Mouse (Mus musculus) midbrain, postnatal 0 days (tissue): ENCODE data around the gene Cmpk1. TPM values are rescaled to one million over a fixed set of nuclear protein-coding genes. Genes with fewer than 3 reads are reported as not detected.
"Not testable (repeated sequence)": the region's sequence is repeated elsewhere in the genome, so short reads cannot be mapped to it uniquely, and the experiment has no call there.

Source experiments
- ATAC-seq: fragments of 200-750 bp; cut with Nextera tagmentation; 2 replicates; pipeline ENCODE4 v1.8.0; 2017; ENCODE audit warnings: moderate number of reproducible peaks, mild to moderate bottlenecking, moderate TSS enrichment, moderate library complexity; ENCODE audit not compliant: low FRiP score
- DNase-seq: peaks from one replicate; pipeline ENCODE4 v3.0.0-alpha.2; 2015; ENCODE audit warnings: low spot score
- H3K27ac ChIP-seq: fragments of 300-500 bp; sonication (generic); 2 replicates; pipeline ENCODE4 v1.5.1; 2014; ENCODE audit warnings: low read depth, mild to moderate bottlenecking, low read length, mixed read lengths
- H3K27me3 ChIP-seq: fragments of 300-500 bp; sonication (generic); 2 replicates; pipeline ENCODE4 v1.6.1; 2014; ENCODE audit warnings: low read length, control low read depth, mixed read lengths; ENCODE audit not compliant: insufficient read depth
- H3K36me3 ChIP-seq: fragments of 300-500 bp; sonication (generic); 2 replicates; pipeline ENCODE4 v1.6.1; 2014; ENCODE audit warnings: low read length, control low read depth, mixed read lengths; ENCODE audit not compliant: insufficient read depth
- H3K4me1 ChIP-seq: fragments of 300-500 bp; sonication (generic); 2 replicates; pipeline ENCODE4 v1.6.1; 2014; ENCODE audit warnings: mild to moderate bottlenecking, control low read depth, antibody characterized with exemption, low read length, mixed read lengths; ENCODE audit not compliant: insufficient read depth
- H3K4me2 ChIP-seq: fragments of 300-500 bp; sonication (generic); 2 replicates; pipeline ENCODE4 v1.6.1; 2014; ENCODE audit warnings: low read depth, mild to moderate bottlenecking, low read length, mixed read lengths; ENCODE audit not compliant: poor library complexity, severe bottlenecking
- H3K4me3 ChIP-seq: fragments of 300-500 bp; sonication (generic); 2 replicates; pipeline ENCODE4 v1.5.1; 2014; ENCODE audit warnings: low read depth, mild to moderate bottlenecking, low read length, moderate library complexity
- H3K9ac ChIP-seq: fragments of 300-500 bp; sonication (generic); replicated peaks from 2 replicates; pipeline ENCODE4 v1.6.1; 2014; ENCODE audit warnings: mild to moderate bottlenecking, low read length, moderate library complexity, mixed read lengths; ENCODE audit not compliant: poor library complexity, severe bottlenecking
- H3K9me3 ChIP-seq: fragments of 300-500 bp; sonication (generic); 2 replicates; pipeline ENCODE4 v1.6.1; 2016; ENCODE audit warnings: low read length, control low read depth
- CTCF ChIP-seq: IDR thresholded peaks from 2 replicates; pipeline ENCODE4 v1.5.1; 2016; ENCODE audit warnings: antibody characterized with exemption, mild to moderate bottlenecking
- WGBS: fragments of 180-500 bp; shearing (Covaris S2); extraction: QIAGEN DNeasy Blood & Tissue Kit; methylation state at CpG from one replicate; pipeline ENCODE4 v1.1.7; 2014; 5-methylcytosine and 5-hydroxymethylcytosine counted together
- polyA plus RNA-seq: library from polyadenylated mRNA; unstranded; fragments of >200 nt; fragmentation: Nextera tagmentation; extraction: Ambion mirVana; gene quantifications from 2 replicates; pipeline ENCODE4 v1.2.1, GENCODE M21; 2015
- total RNA-seq: library from RNA; depleted of rRNA; stranded (reverse); fragments of >200 nt; gene quantifications from 2 replicates; pipeline ENCODE4 v1.2.3, GENCODE M21; 2014

Gene Cmpk1
- total and polyA plus RNA-seq, 2 experiments from 2014 or later = 83.6 to 234 TPM

DNA sequence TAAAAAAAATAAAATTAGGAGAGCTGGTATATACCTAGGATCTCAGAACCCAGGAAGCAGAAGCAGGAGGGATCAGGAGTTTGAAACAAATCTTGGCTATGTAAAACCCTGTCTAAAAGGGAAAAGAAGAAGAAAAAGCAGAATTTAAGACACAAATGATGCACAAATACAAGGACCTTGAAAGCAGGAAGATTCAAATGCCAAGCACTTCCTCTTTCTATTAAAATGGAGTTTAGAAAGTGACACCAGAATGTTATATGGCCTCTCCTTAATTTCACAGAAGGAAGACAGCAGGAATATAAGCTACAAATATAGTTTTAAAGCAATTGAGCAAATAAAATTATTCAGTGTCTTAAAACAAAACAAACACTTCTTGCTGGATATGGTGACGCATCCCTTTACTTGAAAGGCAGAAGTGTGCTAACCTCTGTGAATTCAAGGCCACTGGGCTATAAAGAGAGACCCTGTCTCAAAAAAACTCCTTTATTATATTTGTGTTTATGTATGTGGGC, 13.8 kb downstream of the Cmpk1 start:
- Histone ChIP-seq H3K4me2 (no peak overlapping the region), H3K27ac (no peak overlapping the region), H3K4me1 (no peaks in the 10 kb centered on the region), H3K4me3 (no peak overlapping the region), H3K36me3 (peaks cover 8% of the 10 kb centered on the region; the same call in 1 of the 2 replicates), H3K9ac (no peak overlapping the region), H3K27me3 (no peaks in the 10 kb centered on the region), H3K9me3 (no peaks in the 10 kb centered on the region)
- no peak for TF ChIP-seq CTCF
- WGBS = 91% methylated on average over 1 of the region's 1 CpGs
- ATAC-seq (no peak), DNase-seq (no peak)

DNA sequence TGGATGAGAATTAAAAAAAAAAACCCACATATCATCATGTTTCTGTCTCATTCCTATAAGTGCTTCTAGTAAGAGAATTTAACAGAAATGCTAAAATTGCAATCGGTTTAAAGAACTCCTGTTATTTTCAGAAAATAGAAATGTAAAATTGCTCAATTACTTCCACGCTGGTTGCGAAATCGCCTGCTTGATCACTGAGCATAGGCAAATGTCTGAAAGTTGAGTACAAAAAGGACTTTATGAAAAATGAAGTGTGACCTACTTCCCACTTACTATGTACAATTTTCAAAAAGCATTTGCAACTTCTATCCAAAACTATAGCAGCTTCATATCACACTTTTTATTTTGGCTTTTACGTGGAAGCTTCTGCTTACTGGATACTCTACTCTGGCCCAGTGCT, 16.3 kb downstream of the Cmpk1 start:
- Histone ChIP-seq H3K27me3 (no peaks in the 10 kb centered on the region), H3K36me3 (peaks cover 14% of the 10 kb centered on the region; the same call in 1 of the 2 replicates), H3K4me2 (no peak overlapping the region), H3K4me3 (no peak overlapping the region), H3K9ac (no peak overlapping the region), H3K27ac (no peak overlapping the region), H3K9me3 (no peaks in the 10 kb centered on the region), H3K4me1 (no peaks in the 10 kb centered on the region)
- WGBS = 92% methylated on average over 5 of the region's 5 CpGs
- ATAC-seq (no peak), DNase-seq (no peak)
- no peak for TF ChIP-seq CTCF

DNA sequence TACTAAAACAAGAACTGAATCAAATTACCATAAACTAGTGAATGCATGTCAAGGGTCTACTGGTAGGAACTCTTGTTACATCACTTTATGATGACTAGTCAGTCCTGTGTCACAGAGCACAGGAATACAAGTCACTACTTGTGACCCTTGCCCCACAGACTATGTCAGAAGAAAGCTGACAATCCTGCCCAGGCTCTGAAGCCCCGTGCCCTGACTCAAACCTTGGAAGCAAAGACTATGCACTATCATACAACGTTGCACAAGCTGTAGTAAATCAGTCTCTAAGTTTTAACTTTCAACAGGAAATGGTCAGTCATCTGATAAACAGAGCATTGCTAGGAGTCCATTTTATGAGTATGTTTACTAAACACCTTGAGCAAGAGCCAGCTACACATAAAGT, 26.2 kb downstream of the Cmpk1 start:
- H3K27me3 ChIP-seq, H3K9ac ChIP-seq, H3K4me3 ChIP-seq, DNase-seq, H3K4me1 ChIP-seq, H3K9me3 ChIP-seq, H3K4me2 ChIP-seq, ATAC-seq, H3K27ac ChIP-seq: not testable (repeated sequence)
- H3K36me3 ChIP-seq = peaks cover 18% of the 10 kb centered on the region
- 93% methylated on average over 2 of the region's 2 CpGs for WGBS

DNA sequence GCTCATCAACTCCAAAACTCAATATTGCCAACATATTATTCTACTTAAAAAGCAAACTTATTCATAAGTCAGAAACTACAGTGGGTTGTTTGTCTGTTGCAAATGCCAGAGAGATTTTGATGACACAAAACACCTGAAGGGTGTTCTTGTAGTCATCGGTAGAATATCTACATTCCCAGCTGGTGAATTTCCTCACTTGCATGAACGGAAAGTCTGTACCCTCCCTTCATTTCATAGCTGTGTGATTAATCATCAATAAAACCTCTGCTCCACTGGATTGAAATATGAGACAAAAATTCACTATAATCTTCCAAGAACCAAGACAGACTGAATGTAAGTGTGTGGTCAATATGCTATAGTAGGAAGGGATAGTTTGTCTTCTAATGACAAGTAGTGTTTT, 27.5 kb downstream of the Cmpk1 start:
- Histone ChIP-seq H3K9me3 (no peaks in the 10 kb centered on the region), H3K27me3 (no peaks in the 10 kb centered on the region), H3K9ac (no peak overlapping the region), H3K4me1 (no peaks in the 10 kb centered on the region), H3K36me3 (peaks cover 9% of the 10 kb centered on the region; the same call in 1 of the 2 replicates), H3K4me2 (no peak overlapping the region), H3K4me3 (no peak overlapping the region), H3K27ac (no peak overlapping the region)
- WGBS = 94% methylated on average over 2 of the region's 2 CpGs
- DNase-seq (no peak), ATAC-seq (no peak)
- TF ChIP-seq CTCF = no peak

DNA sequence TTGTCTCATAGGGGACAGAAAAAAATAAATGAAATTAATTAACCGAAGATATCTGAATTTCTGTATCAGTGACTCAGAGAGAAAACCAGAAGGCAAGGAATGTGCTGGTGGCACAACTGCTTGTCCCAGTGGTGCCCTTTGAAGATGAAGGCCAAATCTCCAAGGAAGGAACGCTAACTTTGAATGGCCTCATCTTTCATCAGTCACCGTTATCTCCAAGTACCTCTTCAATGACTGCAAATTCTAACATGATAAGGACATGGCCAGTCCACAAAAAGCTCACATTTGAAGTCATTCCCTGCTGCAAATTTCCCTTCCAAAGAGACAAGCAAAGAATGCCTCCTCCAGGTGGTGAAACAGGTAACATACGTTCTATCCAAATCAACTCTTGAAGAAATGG, 28.3 kb downstream of the Cmpk1 start:
- H3K4me2 ChIP-seq = no peak overlapping the region
- H3K9ac ChIP-seq = no peak overlapping the region
- peaks cover 9% of the 10 kb centered on the region; the same call in 1 of the 2 replicates for H3K36me3 ChIP-seq
- H3K9me3 ChIP-seq = no peaks in the 10 kb centered on the region
- ATAC-seq (no peak), DNase-seq (no peak)
- H3K4me3 ChIP-seq = no peak overlapping the region
- H3K27me3 ChIP-seq = no peaks in the 10 kb centered on the region
- no peak overlapping the region for H3K27ac ChIP-seq
- no peaks in the 10 kb centered on the region for H3K4me1 ChIP-seq
- TF ChIP-seq CTCF = no peak
- WGBS = 96% methylated on average over 4 of the region's 4 CpGs

DNA sequence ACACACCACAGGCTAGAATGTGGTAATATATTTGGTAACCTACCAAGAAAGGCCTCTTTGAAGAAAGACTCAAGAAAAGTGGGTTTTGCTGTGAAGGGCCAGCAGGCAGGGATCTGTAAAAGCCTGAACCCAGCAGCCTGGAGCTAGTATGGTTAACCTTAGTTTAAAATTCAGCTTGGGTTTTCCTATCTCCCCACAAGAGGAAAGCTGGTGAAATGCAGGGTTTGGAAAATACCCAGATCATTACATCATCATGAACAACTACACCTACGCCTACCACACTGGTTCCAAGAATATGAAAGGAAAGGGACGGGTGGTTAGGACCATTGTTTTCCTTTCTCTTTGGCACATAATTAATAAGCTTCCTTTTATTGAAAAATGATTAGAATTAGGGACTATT, 28.8 kb downstream of the Cmpk1 start:
- no peak for TF ChIP-seq CTCF
- Histone ChIP-seq H3K27ac (no peak overlapping the region), H3K9me3 (no peaks in the 10 kb centered on the region), H3K4me3 (no peak overlapping the region), H3K36me3 (peaks cover 9% of the 10 kb centered on the region; the same call in 1 of the 2 replicates), H3K4me2 (no peak overlapping the region), H3K9ac (no peak overlapping the region), H3K27me3 (no peaks in the 10 kb centered on the region), H3K4me1 (no peaks in the 10 kb centered on the region)
- DNase-seq (no peak), ATAC-seq (no peak)
- 95% methylated on average over 2 of the region's 2 CpGs for WGBS
